Mouse (Mus musculus): ENCODE data around the gene Il18r1.

The Il18r1 gene

GRCm38 (mm10) chr1:40465477-40466430, at the start of gene Il18r1:
Gene Il18r1, plus strand, starts transcription at chr1:40465552.
- DNase-seq (ENCODE audit: low read depth, low spot score): peak; percentile 86

GRCm38 (mm10) chr1:40417034-40417433, 48.3 kb upstream of the Il18r1 start:
- no peak for DNase-seq (ENCODE audit: low read depth, low spot score)

- DNase-seq (ENCODE audit: low read depth, low spot score): peak; percentile 30
Measured at GRCm38 (mm10) chr1:40418512-40418911, 46.8 kb upstream of the Il18r1 start.

DNA sequence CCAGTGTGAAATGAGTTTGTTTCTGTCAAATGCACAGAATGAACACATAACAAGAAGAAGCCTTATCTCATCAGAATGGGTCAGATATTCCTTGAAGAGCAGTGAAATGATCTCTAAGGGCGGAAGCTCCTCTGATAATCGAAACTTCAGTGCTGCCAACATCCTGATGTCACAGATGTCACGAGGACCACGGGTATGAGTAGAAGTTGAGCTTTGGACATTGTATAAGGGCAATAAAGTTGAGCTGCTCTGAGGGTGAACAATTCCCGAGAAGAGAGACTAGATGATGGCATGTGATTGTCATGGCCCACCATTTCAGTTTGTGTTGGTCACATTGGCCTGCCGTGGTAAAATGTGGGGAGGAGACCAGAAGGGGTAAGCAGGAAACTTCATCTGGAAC, 41.5 kb upstream of the Il18r1 start:
- DNase-seq (ENCODE audit: low read depth, low spot score): no peak

- DNase-seq (ENCODE audit: low read depth, low spot score): peak; percentile 32
Measured at GRCm38 (mm10) chr1:40427270-40427669, 38.1 kb upstream of the Il18r1 start.

GRCm38 (mm10) chr1:40427901-40428300, 37.5 kb upstream of the Il18r1 start:
- DNase-seq (ENCODE audit: low read depth, low spot score): no peak

DNA sequence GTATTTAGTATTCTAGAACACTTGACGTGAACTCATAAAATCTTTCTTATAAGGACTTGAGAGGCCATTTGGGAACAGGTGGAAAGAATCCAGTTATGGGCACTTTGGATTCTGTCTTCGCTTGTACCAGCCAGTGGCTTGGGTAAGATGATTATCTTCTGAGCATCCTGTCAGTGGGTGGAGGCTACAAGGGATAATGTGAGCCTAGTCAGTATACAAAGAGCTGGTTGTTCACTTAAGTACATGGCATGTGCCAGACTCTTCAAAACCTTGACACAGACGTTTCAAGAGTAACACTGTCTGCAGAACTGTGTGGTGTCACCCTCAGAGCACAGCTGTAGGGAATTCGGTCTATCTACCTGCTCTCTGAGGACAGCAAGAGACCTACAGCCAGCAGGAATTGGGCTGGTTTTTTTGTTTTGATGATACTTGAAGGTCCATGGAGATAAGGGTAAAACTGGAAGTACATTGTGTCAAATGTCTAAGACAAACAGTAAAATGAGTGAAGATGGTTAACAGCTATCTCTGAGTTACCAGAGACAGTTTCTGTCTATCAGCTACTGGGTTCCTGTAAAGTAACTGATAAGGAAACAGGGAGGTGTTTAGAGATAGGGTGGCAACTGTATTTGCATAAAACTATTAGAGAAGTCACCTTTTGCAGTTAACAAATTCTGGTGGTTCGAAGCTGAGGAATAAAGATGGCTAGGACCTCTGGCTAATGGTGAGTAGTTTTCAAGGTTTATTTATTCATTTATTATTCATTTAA, 36.3 kb upstream of the Il18r1 start, which contains the start of gene Il1rl1:
Il1rl1 (plus strand) TSS at position 661 of the 766 bp plus-strand sequence.
- DNase-seq (ENCODE audit: low read depth, low spot score): no peak

DNA sequence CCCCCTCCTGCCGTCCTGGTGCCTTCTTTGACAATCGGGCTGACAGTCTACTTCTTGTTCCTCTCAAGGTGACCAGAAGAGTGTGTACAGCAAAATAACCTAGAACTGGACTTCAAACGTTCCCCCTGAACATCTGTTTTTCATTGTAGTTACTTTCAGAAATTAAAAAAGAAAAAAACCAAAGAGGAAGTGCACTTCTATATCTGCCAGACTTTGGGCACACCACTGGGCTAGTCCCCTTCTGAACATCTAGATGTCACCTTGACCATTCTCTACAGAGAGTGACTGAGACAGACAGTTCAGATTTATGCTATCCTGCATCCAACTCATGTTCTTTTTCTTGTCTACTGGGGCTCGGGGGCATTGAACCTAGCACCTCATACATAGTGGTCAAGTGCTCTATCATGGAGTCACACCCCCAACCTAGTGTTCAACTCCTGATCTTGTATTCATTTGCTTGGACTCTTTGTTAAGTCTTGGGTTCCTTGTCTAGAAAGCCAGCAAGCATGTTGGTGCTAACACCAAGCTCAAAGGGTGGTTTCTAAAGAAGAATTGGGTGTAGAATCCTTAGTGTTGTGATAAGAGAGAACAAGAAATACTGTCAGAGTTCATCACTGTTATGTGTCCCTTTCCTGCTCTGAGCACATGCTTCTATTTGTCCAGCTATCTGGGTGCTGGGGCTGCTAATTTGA, 35.1 kb upstream of the Il18r1 start:
- no peak for DNase-seq (ENCODE audit: low read depth, low spot score)

DNA sequence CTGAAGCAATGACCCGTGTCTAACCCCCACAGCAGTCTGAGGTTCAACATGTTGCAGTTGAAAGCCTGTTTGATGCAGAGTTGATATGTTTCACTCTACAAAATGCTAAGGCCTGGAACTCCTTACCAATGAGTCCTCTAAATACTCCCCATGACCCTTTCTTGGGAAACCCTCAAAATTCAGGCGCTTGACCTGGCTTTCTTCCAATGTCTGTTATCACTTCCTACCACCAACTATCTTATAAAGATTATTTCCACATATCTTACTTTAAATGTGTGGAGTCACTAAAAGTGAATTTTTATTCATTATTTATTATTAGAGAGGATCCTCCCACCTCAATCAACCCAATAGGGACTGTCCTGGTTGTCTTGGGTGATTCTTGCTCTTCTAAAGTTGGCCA, 33.2 kb upstream of the Il18r1 start:
- DNase-seq (ENCODE audit: low read depth, low spot score): no peak

DNA sequence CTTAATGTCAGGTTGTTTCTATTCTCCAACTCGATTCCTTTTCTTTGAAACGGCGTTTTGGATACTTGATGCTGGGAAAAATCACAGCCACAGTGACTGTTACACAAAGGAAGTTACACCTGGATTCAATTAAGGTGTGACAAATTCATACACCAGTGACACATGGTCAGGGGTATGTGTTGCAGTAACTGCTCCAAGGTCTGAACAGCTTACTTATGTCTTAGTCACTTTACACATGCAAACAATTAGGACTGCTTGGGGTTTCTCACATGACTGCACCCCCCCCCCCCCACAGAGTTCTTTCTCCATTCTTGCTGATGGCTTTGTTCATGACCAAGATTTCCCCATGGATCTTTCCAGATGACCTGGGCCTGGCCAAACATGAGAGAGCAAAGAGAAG, 29.4 kb upstream of the Il18r1 start:
- DNase-seq (ENCODE audit: low read depth, low spot score): no peak

GRCm38 (mm10) chr1:40437340-40437739, 28.0 kb upstream of the Il18r1 start:
- no peak for DNase-seq (ENCODE audit: low read depth, low spot score)

- no peak for DNase-seq (ENCODE audit: low read depth, low spot score)
Measured at GRCm38 (mm10) chr1:40439504-40439903, 25.8 kb upstream of the Il18r1 start.

GRCm38 (mm10) chr1:40444800-40445199, 20.6 kb upstream of the Il18r1 start:
- no peak for DNase-seq (ENCODE audit: low read depth, low spot score)

DNA sequence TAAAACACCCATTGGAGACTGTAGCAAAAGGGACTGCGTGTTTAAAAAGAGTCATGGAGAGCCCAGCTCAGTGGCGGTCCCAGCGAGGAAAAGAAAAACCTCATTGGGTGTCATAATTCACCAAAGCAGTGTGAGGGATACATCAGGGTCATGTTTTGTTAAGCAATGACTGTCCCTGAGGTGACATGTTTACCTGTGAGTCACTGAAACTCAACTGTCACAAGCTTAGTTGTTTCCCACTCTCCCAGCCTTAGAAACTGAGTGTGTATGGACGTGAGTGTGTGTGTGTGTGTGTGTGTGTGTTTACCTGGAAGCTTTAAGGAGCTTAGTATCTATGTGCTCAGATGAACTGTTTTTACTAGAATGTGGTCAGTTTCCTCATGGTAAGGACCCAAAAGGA, 2.0 kb downstream of the Il18r1 start:
- DNase-seq (ENCODE audit: low read depth, low spot score): no peak

DNA sequence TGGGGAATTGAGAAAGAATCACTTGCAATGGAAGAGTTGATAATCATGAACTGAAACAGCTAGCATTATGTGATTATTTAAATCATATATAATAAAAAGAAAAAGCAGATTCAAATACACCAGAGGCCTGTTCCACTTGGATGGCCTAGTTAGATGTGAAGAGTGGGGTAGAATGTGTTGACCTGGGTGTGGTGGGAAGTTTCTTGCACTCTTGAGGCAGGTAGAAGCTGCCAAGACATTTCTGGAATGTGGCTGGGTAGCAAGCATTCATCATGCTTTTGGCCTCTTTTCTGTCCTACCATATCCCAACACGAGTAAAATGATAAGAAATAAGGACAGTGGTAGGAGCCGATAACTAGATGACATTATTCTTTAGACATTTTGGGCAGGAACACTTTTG, 3.5 kb downstream of the Il18r1 start:
- DNase-seq (ENCODE audit: low read depth, low spot score): no peak

DNA sequence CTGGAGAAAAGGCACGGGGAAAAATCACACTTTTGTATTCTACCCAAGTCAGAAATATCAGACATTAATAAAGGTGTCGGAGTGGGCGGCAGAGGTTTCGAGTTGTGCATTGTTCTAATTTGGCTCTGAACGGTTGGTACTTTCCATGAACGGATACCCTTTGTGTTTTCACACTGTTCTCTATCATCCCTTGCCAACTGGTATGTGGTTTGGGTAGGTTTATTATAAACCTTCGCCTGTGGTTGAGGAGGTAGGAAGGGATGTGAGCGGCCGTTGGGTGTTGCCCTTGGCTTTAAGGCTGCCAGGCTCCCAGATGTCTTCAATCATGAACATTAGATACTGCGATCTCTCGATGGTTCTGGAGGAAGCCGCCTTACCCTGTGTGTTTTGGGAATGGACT, 4.5 kb downstream of the Il18r1 start:
- DNase-seq (ENCODE audit: low read depth, low spot score): peak; percentile 64

GRCm38 (mm10) chr1:40472401-40472800, 7.0 kb downstream of the Il18r1 start:
- no peak for DNase-seq (ENCODE audit: low read depth, low spot score)

GRCm38 (mm10) chr1:40473640-40474039, 8.3 kb downstream of the Il18r1 start:
- peak; percentile 68 for DNase-seq (ENCODE audit: low read depth, low spot score)

DNA sequence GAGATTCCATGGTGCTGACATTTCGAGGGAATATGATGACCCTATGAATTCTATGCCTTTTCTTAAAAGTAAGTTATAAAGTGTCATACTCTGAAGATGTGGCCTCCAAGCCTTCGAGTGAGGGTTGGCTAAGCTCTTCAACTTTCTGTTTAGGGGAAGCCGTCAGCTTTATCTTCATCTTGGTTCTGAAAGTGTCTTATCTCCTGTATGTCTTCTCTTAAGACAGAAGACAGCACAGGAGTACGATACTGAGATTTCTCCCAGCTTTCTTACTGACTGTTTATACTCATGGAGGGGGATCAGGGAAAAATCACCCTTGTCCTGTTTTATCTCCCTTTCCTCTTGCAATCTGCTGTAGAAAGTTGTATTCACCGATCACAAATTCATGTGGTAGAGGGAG, 9.0 kb downstream of the Il18r1 start:
- peak; percentile 49 for DNase-seq (ENCODE audit: low read depth, low spot score)

- peak; percentile 81 for DNase-seq (ENCODE audit: low read depth, low spot score)
Measured at GRCm38 (mm10) chr1:40475697-40476096, 10.3 kb downstream of the Il18r1 start.

GRCm38 (mm10) chr1:40476756-40477155, 11.4 kb downstream of the Il18r1 start:
- peak; percentile 48 for DNase-seq (ENCODE audit: low read depth, low spot score)

GRCm38 (mm10) chr1:40479505-40479923, 14.2 kb downstream of the Il18r1 start:
- DNase-seq (ENCODE audit: low read depth, low spot score): peak; percentile 83
